Mouse (Mus musculus) lung, postnatal 0 days (tissue): ENCODE data around the gene Kcne3.
A peak's percentile ranks its signal among the peaks of the same experiment; 100 is the strongest.

Experiments used
- CTCF ChIP-seq: IDR thresholded peaks from 2 replicates; pipeline ENCODE4 v1.5.1; 2016; ENCODE audit warnings: antibody characterized with exemption, mild to moderate bottlenecking
- EP300 ChIP-seq: IDR thresholded peaks from 2 replicates; pipeline ENCODE4 v1.6.1; 2016; ENCODE audit warnings: antibody characterized with exemption, mild to moderate bottlenecking, control low read depth

- TF ChIP-seq EP300 = no peak
- peak; percentile 86 for TF ChIP-seq CTCF
Measured at GRCm38 (mm10) chr7:100187601-100188000, 11.3 kb downstream of the Kcne3 start.
